Mouse (Mus musculus): ENCODE measurements around the gene Crebrf. TPM values are rescaled to one million over a fixed set of nuclear protein-coding genes. Genes with fewer than 3 reads are reported as not detected.

Gene Crebrf
- 135 TPM for polyA plus RNA-seq (2017; shearing (Covaris generic))

GRCm38 (mm10) chr17:26715271-26715758 lies at the start of gene Crebrf:
Crebrf (plus strand) TSS chr17:26715650.

GRCm38 (mm10) chr17:26780750-26781571 lies 65.5 kb downstream of the Crebrf start, which contains the start of gene Bnip1:
Bnip1 (plus strand) TSS chr17:26781066.

Other genes with a start within 250 kb of the Crebrf start
- gene Ergic1, start 154.2 kb upstream of the Crebrf start, polyA plus RNA-seq (2017; shearing (Covaris generic)): 33.2 TPM
- gene Dusp1, start 153.5 kb upstream of the Crebrf start, polyA plus RNA-seq (2017; shearing (Covaris generic)): 844 TPM
- 316 TPM for gene Atp6v0e, start 52.4 kb upstream of the Crebrf start, polyA plus RNA-seq (2017; shearing (Covaris generic))
- 14.4 TPM for gene Bnip1, start 65.4 kb downstream of the Crebrf start, polyA plus RNA-seq (2017; shearing (Covaris generic))
- gene Nkx2-5, start 129.4 kb downstream of the Crebrf start, polyA plus RNA-seq (2017; shearing (Covaris generic)): not detected
- 1.2 TPM for gene Kifc5b, start 201.4 kb downstream of the Crebrf start, polyA plus RNA-seq (2017; shearing (Covaris generic))
- 145 TPM for gene Phf1, start 217.4 kb downstream of the Crebrf start, polyA plus RNA-seq (2017; shearing (Covaris generic))
- gene Cuta, start 223.9 kb downstream of the Crebrf start, polyA plus RNA-seq (2017; shearing (Covaris generic)): 102 TPM
- gene Syngap1, start 225.6 kb downstream of the Crebrf start, polyA plus RNA-seq (2017; shearing (Covaris generic)): not detected

Data from effector memory CD4-positive, alpha-beta T cell, adult 7 months (primary cell).